Mouse (Mus musculus): ENCODE results near the gene Tbx1.
"Not testable (repeated sequence)": the region's sequence is repeated elsewhere in the genome, so short reads cannot be mapped to it uniquely, and the experiment has no call there.

Gene Tbx1

GRCm38 (mm10) chr16:18552106-18552710 is 38.3 kb downstream of the Tbx1 start:
- DNase-seq (ENCODE audit: low read depth), result no peak

- no peak for DNase-seq (ENCODE audit: low read depth)
Measured at GRCm38 (mm10) chr16:18551604-18552003, 38.9 kb downstream of the Tbx1 start.

GRCm38 (mm10) chr16:18547891-18548290 is 42.6 kb downstream of the Tbx1 start:
- DNase-seq (ENCODE audit: low read depth), result no peak

- no peak for DNase-seq (ENCODE audit: low read depth)
Measured at GRCm38 (mm10) chr16:18543151-18543829, 47.2 kb downstream of the Tbx1 start.

GRCm38 (mm10) chr16:18539281-18539680 is 51.2 kb downstream of the Tbx1 start:
- DNase-seq (ENCODE audit: low read depth), result no peak

GRCm38 (mm10) chr16:18537407-18537990 is 53.0 kb downstream of the Tbx1 start:
- no peak for DNase-seq (ENCODE audit: low read depth)

- not testable (repeated sequence) for DNase-seq (ENCODE audit: low read depth)
Measured at GRCm38 (mm10) chr16:18533061-18533460, 57.4 kb downstream of the Tbx1 start.
